Mouse (Mus musculus): ENCODE data around the gene Grpel1. TPM values are rescaled to one million over a fixed set of nuclear protein-coding genes. Genes with fewer than 3 reads are reported as not detected.

Grpel1 gene
- 26.7 and 37.0 TPM in 2 replicates for total RNA-seq (2017)

- ATAC-seq (replicated peaks; ENCODE audit: low read depth, poor library complexity, severe bottlenecking), result peak; percentile 93
These were observed at the start of gene Grpel1 for GRCm38 (mm10) chr5:36464709-36465661. Grpel1 (plus strand) TSS chr5:36464998.

DNA sequence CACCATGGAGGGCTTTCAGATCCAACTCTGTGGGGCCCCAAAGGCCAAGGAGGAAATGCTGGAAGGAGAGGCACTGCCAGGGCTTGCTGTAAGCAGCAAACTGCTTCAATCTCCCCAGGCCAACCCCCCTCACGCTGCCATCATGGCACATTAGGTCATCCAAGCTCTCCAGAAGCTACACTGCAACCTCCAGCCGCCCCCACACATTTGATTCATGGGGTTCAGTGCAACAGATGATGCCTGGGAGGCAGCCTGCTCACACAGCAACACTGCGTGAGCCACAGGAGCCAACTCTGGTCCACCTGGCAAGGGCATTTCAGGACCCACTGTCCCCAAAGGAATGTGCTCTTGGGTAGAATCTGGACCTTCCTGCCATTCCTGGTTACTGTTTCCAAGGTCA, 44.9 kb upstream of the Grpel1 start:
- ATAC-seq (replicated peaks; ENCODE audit: low read depth, poor library complexity, severe bottlenecking), result no peak

- ATAC-seq (replicated peaks; ENCODE audit: low read depth, poor library complexity, severe bottlenecking), result no peak
These were observed 42.1 kb upstream of the Grpel1 start for GRCm38 (mm10) chr5:36422689-36423088.

- ATAC-seq (replicated peaks; ENCODE audit: low read depth, poor library complexity, severe bottlenecking), result no peak
These were observed 40.1 kb upstream of the Grpel1 start for GRCm38 (mm10) chr5:36424676-36425075.

- ATAC-seq (replicated peaks; ENCODE audit: low read depth, poor library complexity, severe bottlenecking), result peak; percentile 62
These were observed 38.4 kb upstream of the Grpel1 start for GRCm38 (mm10) chr5:36426404-36426803.

GRCm38 (mm10) chr5:36427831-36428230, 37.0 kb upstream of the Grpel1 start:
- ATAC-seq (replicated peaks; ENCODE audit: low read depth, poor library complexity, severe bottlenecking), result no peak

- no peak for ATAC-seq (replicated peaks; ENCODE audit: low read depth, poor library complexity, severe bottlenecking)
These were observed 35.2 kb upstream of the Grpel1 start for GRCm38 (mm10) chr5:36429551-36429950.

DNA sequence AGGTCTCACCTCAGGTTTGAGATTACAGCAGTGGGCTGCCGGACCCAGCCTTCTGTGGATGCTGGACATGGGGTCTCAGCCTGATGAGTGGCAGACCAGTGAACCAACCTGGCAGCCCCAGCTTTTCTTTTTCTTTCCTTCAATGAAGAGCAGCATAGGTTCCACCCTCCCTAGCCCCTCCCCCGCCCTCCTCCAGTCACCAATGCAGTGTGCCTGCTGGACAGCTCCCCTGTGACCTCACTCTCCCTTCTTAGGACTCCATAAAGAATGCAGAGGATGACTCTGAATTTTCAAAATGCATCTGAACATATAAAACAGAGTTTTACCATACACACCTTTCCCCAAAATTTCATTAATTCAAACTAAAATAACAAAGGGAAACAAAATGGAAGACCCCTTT, 33.1 kb upstream of the Grpel1 start:
- ATAC-seq (replicated peaks; ENCODE audit: low read depth, poor library complexity, severe bottlenecking), result no peak

DNA sequence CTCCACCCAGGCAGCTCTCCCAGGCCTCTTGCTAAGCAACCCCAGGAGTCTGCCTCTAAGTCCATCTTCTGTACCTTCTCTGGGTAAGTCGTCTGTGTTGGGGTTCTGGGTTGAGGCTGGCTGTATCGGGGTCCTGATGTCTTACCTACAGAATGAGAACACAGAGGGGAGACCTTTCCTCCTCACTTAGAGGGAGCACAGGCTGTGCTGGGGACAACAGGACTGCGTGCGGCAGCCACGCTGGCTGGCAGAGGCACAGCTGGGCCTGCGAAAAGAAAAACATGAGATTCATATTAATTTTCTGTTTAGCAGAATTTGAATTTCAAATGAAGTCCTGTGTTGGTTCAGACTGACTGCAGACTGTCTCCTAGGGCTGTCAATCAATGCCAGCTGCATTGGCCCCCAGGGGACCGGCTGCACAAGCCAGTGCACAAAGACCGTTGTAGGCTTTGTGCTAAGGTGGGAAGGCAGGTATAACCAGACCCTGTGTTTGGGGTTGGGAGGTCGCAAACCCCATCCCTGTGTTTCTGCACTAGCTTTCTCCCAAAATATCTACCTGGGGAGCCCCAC, 30.3 kb upstream of the Grpel1 start:
- ATAC-seq (replicated peaks; ENCODE audit: low read depth, poor library complexity, severe bottlenecking), result no peak

DNA sequence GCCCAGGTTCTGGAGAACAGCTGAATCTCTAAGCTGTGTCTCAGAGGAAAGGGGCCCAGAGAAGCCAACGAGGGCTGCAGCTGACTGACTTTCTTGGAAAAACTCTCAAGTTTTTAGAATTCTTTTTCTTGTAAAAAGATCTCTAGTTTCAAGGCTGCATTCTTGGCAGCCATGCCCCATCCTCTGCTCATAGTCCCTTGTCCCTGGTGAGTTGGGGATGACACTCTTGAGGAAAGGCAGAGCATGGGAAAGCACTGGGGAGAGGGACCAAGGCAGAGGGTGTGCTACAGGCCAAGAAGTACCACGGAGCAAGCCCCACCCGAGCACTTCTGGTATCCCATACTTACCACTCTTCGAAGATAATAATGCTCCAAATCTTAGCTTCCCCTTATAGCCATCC, 27.9 kb upstream of the Grpel1 start:
- ATAC-seq (replicated peaks; ENCODE audit: low read depth, poor library complexity, severe bottlenecking), result no peak

DNA sequence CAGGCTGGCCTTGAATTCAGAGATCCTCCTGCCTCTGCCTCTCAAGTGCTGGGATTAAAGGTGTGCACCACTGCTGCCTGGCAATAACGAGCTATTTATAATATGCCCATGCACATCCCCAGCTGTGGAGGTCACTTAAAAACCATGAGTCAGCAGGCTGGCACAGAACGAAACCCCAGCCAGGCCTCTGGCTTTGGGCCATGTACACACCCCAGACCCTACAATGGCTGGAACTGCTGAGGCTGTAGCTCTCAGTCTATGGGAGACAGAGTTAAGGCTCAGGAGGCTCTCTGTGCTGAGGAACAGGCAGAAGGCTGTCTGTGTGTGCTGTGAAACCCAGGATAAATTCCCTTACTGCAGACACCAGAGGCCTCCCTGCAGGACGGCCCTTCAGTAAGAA, 24.1 kb upstream of the Grpel1 start:
- ATAC-seq (replicated peaks; ENCODE audit: low read depth, poor library complexity, severe bottlenecking), result no peak

- ATAC-seq (replicated peaks; ENCODE audit: low read depth, poor library complexity, severe bottlenecking), result no peak
These were observed 20.2 kb upstream of the Grpel1 start for GRCm38 (mm10) chr5:36444611-36445010.

GRCm38 (mm10) chr5:36445028-36445427, 19.8 kb upstream of the Grpel1 start:
- no peak for ATAC-seq (replicated peaks; ENCODE audit: low read depth, poor library complexity, severe bottlenecking)

DNA sequence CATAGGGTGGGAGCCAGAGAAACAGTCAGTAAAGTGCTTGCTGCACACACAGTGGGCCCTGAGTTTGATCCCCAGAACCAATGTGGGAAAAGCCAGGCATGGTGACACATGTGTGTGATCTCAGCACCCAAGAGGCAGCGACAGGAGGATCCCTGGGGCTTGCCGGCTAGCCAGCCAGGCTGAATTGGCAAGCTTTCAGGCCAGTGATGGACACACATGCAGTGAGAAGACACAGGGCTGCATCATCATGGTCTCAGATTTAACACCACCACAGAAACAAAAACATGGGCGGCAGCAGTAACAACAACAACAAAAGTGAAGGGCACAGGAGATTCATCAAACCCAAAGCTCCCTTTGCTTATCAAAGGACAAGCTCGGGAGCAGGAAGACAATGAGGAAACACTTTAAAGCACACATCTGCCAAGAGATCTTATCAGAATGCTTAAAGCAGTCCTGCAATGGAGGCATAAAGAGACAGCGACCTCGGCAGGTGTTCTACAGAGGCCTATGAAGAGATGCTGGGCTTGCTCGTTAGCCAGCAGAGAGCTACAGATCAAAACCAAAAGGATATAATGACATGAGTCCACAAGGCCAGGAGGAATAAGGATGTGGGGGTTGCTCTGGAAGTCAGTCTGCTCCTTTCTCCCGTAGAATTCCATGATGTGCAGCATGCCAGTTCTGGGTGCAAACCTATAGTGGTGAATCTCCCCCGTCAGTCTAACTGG, 18.5 kb upstream of the Grpel1 start:
- no peak for ATAC-seq (replicated peaks; ENCODE audit: low read depth, poor library complexity, severe bottlenecking)

- ATAC-seq (replicated peaks; ENCODE audit: low read depth, poor library complexity, severe bottlenecking), result no peak
These were observed 16.9 kb upstream of the Grpel1 start for GRCm38 (mm10) chr5:36447872-36448271.

GRCm38 (mm10) chr5:36449710-36450358, 15.0 kb upstream of the Grpel1 start:
- no peak for ATAC-seq (replicated peaks; ENCODE audit: low read depth, poor library complexity, severe bottlenecking)

- ATAC-seq (replicated peaks; ENCODE audit: low read depth, poor library complexity, severe bottlenecking), result peak; percentile 66
These were observed 13.7 kb upstream of the Grpel1 start for GRCm38 (mm10) chr5:36451119-36451518.

- ATAC-seq (replicated peaks; ENCODE audit: low read depth, poor library complexity, severe bottlenecking), result no peak
These were observed 12.9 kb upstream of the Grpel1 start for GRCm38 (mm10) chr5:36451872-36452389.

GRCm38 (mm10) chr5:36452821-36453220, 12.0 kb upstream of the Grpel1 start:
- ATAC-seq (replicated peaks; ENCODE audit: low read depth, poor library complexity, severe bottlenecking), result no peak

- ATAC-seq (replicated peaks; ENCODE audit: low read depth, poor library complexity, severe bottlenecking), result no peak
These were observed 7.1 kb upstream of the Grpel1 start for GRCm38 (mm10) chr5:36457706-36458105.

All from common myeloid progenitor, adult 5-6 weeks (primary cell).